Mouse (Mus musculus) intestine, embryonic 14.5 days (tissue): ENCODE data around the gene Slc4a2. TPM values are rescaled to one million over a fixed set of nuclear protein-coding genes. Genes with fewer than 3 reads are reported as not detected.

Experiments used
- ATAC-seq: fragments of 200-750 bp; cut with Nextera tagmentation; replicated peaks from 2 replicates; pipeline ENCODE4 v1.8.0; 2017; ENCODE audit warnings: low read depth, moderate number of reproducible peaks, moderate TSS enrichment, moderate library complexity; ENCODE audit not compliant: low FRiP score, low TSS enrichment
- DNase-seq: peaks from one replicate; pipeline ENCODE4 v3.0.0-alpha.2; 2018; ENCODE audit warnings: low spot score
- H3K27ac ChIP-seq: fragments of 300-500 bp; sonication (generic); 2 replicates; pipeline ENCODE4 v1.5.1; 2014; ENCODE audit warnings: low read depth, mild to moderate bottlenecking, control low read depth
- H3K27me3 ChIP-seq: fragments of 300-500 bp; sonication (generic); replicated peaks from 2 replicates; pipeline ENCODE4 v1.6.1; 2014; ENCODE audit warnings: low read length, control low read depth; ENCODE audit not compliant: control insufficient read depth, insufficient read depth
- H3K36me3 ChIP-seq: fragments of 300-500 bp; sonication (generic); 2 replicates; pipeline ENCODE4 v1.6.1; 2014; ENCODE audit warnings: low read length, control low read depth; ENCODE audit not compliant: control insufficient read depth, insufficient read depth
- H3K4me1 ChIP-seq: fragments of 300-500 bp; sonication (generic); replicated peaks from 2 replicates; pipeline ENCODE4 v1.6.1; 2014; ENCODE audit warnings: low read length, control low read depth, mixed read lengths; ENCODE audit not compliant: control insufficient read depth, insufficient read depth
- H3K4me2 ChIP-seq: fragments of 300-500 bp; sonication (generic); 2 replicates; pipeline ENCODE4 v1.6.1; 2014; ENCODE audit warnings: low read length
- H3K4me3 ChIP-seq: fragments of 300-500 bp; sonication (generic); 2 replicates; pipeline ENCODE4 v1.5.1; 2014; ENCODE audit warnings: low read depth, low read length, control low read depth, mixed read lengths
- H3K9ac ChIP-seq: fragments of 300-500 bp; sonication (generic); 2 replicates; pipeline ENCODE4 v1.6.1; 2014; ENCODE audit warnings: mild to moderate bottlenecking, low read length
- H3K9me3 ChIP-seq: fragments of 300-500 bp; sonication (generic); 2 replicates; pipeline ENCODE4 v1.6.1; 2016; ENCODE audit warnings: low read length, control low read depth; ENCODE audit not compliant: control insufficient read depth
- WGBS: fragments of 180-500 bp; shearing (Covaris S2); extraction: QIAGEN DNeasy Blood & Tissue Kit; methylation state at CpG from one replicate; pipeline ENCODE4 v1.1.7; 2014; 5-methylcytosine and 5-hydroxymethylcytosine counted together
- polyA plus RNA-seq: library from polyadenylated mRNA; unstranded; fragments of >200 nt; fragmentation: Nextera tagmentation; extraction: Ambion mirVana; gene quantifications from 2 replicates; pipeline ENCODE4 v1.2.1, GENCODE M21; 2014

Gene Slc4a2
- polyA plus RNA-seq, 1 experiment from 2014 or later: 32.7 TPM

GRCm38 (mm10) chr5:24413938-24414337 lies 9.7 kb upstream of the Slc4a2 start:
- ATAC-seq (no peak), DNase-seq (no peak)
- Histone ChIP-seq H3K27me3 (no peaks in the 10 kb centered on the region), H3K27ac (no peak overlapping the region), H3K9ac (no peak overlapping the region), H3K4me3 (no peak overlapping the region), H3K4me2 (no peak overlapping the region), H3K9me3 (no peaks in the 10 kb centered on the region), H3K4me1 (0 out of 2 replicates have a peak, but pooled peaks cover 5% of the 10 kb centered on the region), H3K36me3 (peaks cover 11% of the 10 kb centered on the region)
- WGBS: 83% methylated on average over 13 of the region's 13 CpGs

DNA sequence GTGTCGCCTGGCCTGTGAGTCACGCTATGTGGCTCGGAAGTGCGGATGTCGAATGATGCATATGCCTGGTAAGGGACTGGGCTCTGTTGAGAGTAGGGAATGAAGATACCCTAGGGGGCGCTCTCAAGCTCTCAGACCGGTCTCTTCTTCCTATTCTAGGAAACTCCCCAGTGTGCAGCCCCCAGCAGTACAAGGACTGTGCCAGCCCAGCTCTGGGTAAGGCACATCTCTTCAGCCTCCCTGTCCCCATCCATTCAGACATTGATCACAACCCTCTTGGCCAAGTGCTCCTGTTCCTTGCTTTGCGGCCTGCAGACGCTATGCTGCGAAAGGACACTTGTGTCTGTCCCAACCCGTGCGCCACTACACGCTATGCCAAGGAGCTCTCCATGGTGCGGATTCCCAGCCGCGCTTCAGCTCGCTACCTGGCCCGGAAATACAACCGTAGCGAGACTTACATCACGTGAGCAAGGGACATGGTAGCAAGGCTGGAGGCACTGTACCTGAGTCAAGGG lies 7.4 kb upstream of the Slc4a2 start:
- peak; percentile 61 for ATAC-seq
- no peak overlapping the region for H3K4me3 ChIP-seq
- H3K4me2 ChIP-seq: peak overlapping the region; percentile 8
- 3% methylated on average over 21 of the region's 21 CpGs for WGBS
- no peak overlapping the region for H3K9ac ChIP-seq
- H3K36me3 ChIP-seq: peaks cover 27% of the 10 kb centered on the region; the same call in 1 of the 2 replicates
- DNase-seq: peak; percentile 82
- H3K27me3 ChIP-seq: no peaks in the 10 kb centered on the region
- H3K27ac ChIP-seq: no peak overlapping the region
- H3K9me3 ChIP-seq: no peaks in the 10 kb centered on the region
- H3K4me1 ChIP-seq: 0 out of 2 replicates have a peak, but pooled peaks cover 5% of the 10 kb centered on the region

DNA sequence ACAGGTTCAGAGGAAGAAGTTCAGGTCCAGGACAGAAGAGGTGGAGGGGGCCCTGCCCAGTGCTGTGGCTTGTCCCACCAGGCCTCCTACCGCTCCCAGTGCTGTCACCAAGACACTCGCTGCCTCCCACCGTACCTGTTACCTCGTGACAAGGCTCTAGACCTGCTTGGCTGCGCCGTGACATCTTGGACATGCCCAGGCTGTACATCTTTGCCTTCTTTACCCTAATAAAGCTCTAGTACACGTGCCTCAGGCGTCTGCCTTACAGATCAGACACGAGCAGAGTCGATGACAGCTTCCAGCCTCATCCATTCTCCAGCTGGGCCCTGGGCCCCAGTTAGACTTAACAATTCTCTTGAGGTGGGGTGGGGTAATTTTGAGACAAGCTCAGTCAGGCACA lies 6.0 kb upstream of the Slc4a2 start:
- Histone ChIP-seq H3K9ac (no peak overlapping the region), H3K27me3 (no peaks in the 10 kb centered on the region), H3K36me3 (peaks cover 31% of the 10 kb centered on the region; the same call in 1 of the 2 replicates), H3K4me1 (peaks cover 9% of the 10 kb centered on the region), H3K4me2 (no peak overlapping the region), H3K4me3 (no peak overlapping the region), H3K27ac (no peak overlapping the region), H3K9me3 (no peaks in the 10 kb centered on the region)
- 87% methylated on average over 10 of the region's 10 CpGs for WGBS
- no peak for DNase-seq
- no peak for ATAC-seq

DNA sequence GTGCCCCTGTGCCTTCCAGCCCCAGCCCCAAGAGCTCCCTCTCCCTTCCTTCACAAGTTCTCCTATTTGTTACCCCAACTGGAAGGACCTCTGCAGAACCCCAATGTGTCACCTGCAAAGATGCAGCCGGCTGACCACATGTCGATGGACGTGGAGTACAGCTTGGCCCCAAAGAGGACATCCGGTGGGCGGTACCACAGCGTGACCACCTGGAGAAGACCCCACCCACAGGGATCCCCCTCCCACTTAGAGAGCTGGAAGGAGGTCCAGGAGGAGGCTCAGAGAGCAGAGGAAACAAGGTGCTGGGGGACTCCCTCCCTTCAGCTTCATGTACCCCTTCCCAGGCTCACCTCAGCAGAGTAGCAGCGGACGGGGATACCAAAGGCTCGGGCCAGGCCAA lies 3.3 kb upstream of the Slc4a2 start:
- H3K9ac ChIP-seq: no peak overlapping the region
- H3K9me3 ChIP-seq: no peaks in the 10 kb centered on the region
- no peak overlapping the region for H3K27ac ChIP-seq
- no peak overlapping the region for H3K4me3 ChIP-seq
- H3K27me3 ChIP-seq: no peaks in the 10 kb centered on the region
- peaks cover 31% of the 10 kb centered on the region; the same call in 1 of the 2 replicates for H3K36me3 ChIP-seq
- no peak for ATAC-seq
- peaks cover 19% of the 10 kb centered on the region for H3K4me1 ChIP-seq
- H3K4me2 ChIP-seq: no peak overlapping the region
- no peak for DNase-seq
- WGBS: 88% methylated on average over 9 of the region's 9 CpGs

DNA sequence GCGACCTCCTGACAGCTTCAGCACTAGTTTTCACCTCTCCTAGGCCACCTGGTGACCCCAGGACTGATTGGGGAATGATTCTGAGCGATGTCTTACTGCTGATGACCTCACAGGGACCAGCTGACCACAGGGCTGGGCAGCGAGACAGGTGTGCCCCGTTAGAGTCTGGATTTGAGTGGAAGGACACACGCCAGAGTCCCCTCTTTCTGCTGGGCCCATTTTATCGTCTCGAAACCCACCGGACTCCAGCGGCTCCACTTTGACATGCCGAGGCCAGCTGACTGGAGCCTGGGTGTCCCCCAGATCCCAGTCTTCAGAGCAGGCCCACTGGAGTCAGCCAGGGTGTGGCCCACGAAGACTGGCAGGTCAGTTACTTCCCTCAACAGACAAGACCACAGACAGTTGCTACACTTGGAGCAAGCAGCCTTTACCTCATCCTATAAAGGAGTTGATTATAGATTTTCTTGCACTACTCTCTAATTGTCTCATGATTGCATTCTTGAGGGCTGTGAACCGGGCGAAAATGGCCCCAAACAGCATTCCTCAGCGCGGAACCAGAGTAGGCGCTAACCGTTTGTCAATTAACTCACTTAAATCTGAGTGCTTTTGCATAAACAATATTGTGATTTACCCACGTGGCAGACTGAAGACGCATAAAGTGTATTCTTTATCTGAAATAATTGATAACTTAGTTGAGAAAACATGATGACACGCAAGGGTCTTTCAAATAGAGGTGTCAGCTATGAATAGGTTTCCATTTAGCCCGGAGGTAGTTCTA lies 556 bp downstream of the Slc4a2 start:
- H3K9me3 ChIP-seq: no peaks in the 10 kb centered on the region
- H3K4me3 ChIP-seq: peak overlapping the region; percentile 70
- 9% methylated on average over 21 of the region's 21 CpGs for WGBS
- peak; percentile 61 for DNase-seq
- H3K9ac ChIP-seq: peak overlapping the region; percentile 65
- H3K4me2 ChIP-seq: peak overlapping the region; percentile 88
- H3K27ac ChIP-seq: peak overlapping the region; percentile 93
- H3K36me3 ChIP-seq: peaks cover 24% of the 10 kb centered on the region; the same call in 1 of the 2 replicates
- no peaks in the 10 kb centered on the region for H3K27me3 ChIP-seq
- no peak for ATAC-seq
- H3K4me1 ChIP-seq: peaks cover 38% of the 10 kb centered on the region

DNA sequence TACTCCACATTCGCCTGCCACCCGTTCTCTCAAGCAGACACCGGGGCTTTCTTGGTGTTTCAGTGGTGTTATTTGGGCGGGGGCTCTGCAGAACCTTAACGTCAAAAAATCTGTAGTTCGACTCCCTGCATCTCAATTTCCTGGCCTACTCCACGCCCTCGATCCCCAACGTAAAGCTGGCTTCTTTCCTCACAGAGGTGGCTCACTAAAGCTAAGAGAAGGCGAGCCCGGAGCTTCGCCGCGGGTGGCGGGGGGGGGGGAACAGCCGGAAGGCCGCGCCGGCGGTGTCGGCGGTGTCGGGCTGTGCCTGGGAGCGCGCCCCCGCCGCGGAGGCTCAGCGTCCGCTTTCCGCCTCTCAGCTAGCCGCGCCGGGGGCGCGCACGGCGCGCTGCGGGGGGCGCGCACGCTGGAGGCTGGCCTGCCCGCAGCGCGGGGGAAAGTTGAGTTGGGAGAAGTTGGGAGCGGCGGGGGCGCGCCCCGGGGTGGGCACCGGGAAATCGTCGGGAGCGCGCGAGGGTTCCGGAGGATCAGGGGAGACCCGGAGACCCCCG lies 1.3 kb downstream of the Slc4a2 start:
- Histone ChIP-seq H3K4me3 (peak overlapping the region; percentile 70), H3K9ac (peak overlapping the region; percentile 58), H3K27ac (peak overlapping the region; percentile 93), H3K4me1 (peaks cover 38% of the 10 kb centered on the region), H3K4me2 (peak overlapping the region; percentile 88), H3K9me3 (no peaks in the 10 kb centered on the region), H3K36me3 (peaks cover 24% of the 10 kb centered on the region), H3K27me3 (no peaks in the 10 kb centered on the region)
- WGBS: under 1% methylated on average over 55 of the region's 60 CpGs
- DNase-seq: peak; percentile 90
- ATAC-seq: no peak; the same call in 1 of the 2 replicates

- no peaks in the 10 kb centered on the region for H3K27me3 ChIP-seq
- H3K4me1 ChIP-seq: peaks cover 38% of the 10 kb centered on the region
- H3K4me2 ChIP-seq: peak overlapping the region; percentile 88
- H3K9ac ChIP-seq: peak overlapping the region; percentile 58
- peaks cover 24% of the 10 kb centered on the region for H3K36me3 ChIP-seq
- peak overlapping the region; percentile 70 for H3K4me3 ChIP-seq
- no peaks in the 10 kb centered on the region for H3K9me3 ChIP-seq
- peak overlapping the region; percentile 93; the same call in 1 of the 2 replicates for H3K27ac ChIP-seq
- ATAC-seq (peak; percentile 6; the same call in 1 of the 2 replicates), DNase-seq (peak; percentile 85)
- WGBS: under 1% methylated on average over 30 of the region's 30 CpGs
These were observed 1.9 kb downstream of the Slc4a2 start for GRCm38 (mm10) chr5:24425421-24426036.

- DNase-seq: peak; percentile 62
- peak overlapping the region; percentile 58 for H3K9ac ChIP-seq
- peak overlapping the region; percentile 88 for H3K4me2 ChIP-seq
- H3K27ac ChIP-seq: no peak overlapping the region
- 2% methylated on average over 10 of the region's 10 CpGs for WGBS
- H3K4me1 ChIP-seq: peaks cover 38% of the 10 kb centered on the region
- no peaks in the 10 kb centered on the region for H3K9me3 ChIP-seq
- no peaks in the 10 kb centered on the region for H3K27me3 ChIP-seq
- H3K36me3 ChIP-seq: peaks cover 24% of the 10 kb centered on the region
- ATAC-seq: no peak
- H3K4me3 ChIP-seq: peak overlapping the region; percentile 70
These were observed 2.4 kb downstream of the Slc4a2 start for GRCm38 (mm10) chr5:24426037-24426432.
